Mouse (Mus musculus): ENCODE results near the gene Ifrd2. TPM values are rescaled to one million over a fixed set of nuclear protein-coding genes. Genes with fewer than 3 reads are reported as not detected.
"Not testable (repeated sequence)": the region's sequence is repeated elsewhere in the genome, so short reads cannot be mapped to it uniquely, and the experiment has no call there.

The Ifrd2 gene
- total and polyA plus RNA-seq, 2 experiments, result 21.5 to 54.6 TPM

DNA sequence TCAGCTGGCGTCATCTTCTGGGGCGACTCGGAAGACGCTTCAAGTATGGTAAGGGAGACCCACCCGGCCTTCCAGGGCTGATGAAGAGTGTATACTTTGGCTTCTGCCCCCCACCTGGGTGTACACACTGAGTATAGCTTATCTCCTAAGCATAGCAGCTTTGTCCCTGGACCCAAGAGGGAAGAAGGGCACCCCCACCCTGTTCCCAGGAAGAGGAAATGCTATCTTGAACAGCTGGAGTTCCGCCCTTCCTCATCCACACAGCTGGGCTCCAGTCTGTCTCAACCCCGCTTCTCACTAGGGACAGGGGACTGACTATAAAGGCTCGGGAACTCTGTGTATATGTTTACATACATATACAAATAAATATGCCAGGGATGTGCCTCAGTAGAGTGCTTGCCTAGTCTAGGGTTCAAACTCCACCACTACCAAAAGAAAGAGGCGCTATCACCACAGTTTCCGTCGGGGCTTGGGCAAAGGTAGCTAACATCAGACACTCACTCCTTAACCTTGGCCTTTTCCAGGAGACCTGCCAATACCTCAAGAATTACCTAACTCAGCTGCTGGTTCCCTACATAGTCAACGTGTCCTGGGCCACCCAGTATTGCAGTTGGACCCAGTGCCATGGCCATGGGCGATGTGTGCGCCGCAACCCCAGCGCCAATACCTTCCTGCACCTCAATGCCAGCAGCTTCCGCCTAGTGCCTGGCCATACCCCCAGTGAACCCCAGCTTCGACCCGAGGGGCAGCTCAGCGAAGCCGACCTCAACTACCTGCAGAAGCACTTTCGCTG lies 15.7 kb upstream of the Ifrd2 start:
- Histone ChIP-seq H3K27ac (replicated peaks; ENCODE audit: insufficient read depth, low read depth, low read length) (peak overlapping the region; percentile 94), H3K36me3 (ENCODE audit: control insufficient read depth, insufficient read depth, low read length) (peaks cover 7% of the 10 kb centered on the region), H3K4me1 (ENCODE audit: control insufficient read depth, insufficient read depth, low read length) (peaks cover 35% of the 10 kb centered on the region), H3K27me3 (ENCODE audit: control insufficient read depth, insufficient read depth, low read length) (no peaks in the 10 kb centered on the region), H3K9ac (ENCODE audit: low read depth, low read length) (peak overlapping the region; percentile 82), H3K79me2 (ENCODE audit: control insufficient read depth, insufficient read depth, low read length) (peaks cover 24% of the 10 kb centered on the region; the same call in 1 of the 2 replicates), H3K4me3 (ENCODE audit: insufficient read depth, low read depth, low read length) (peak overlapping the region; percentile 83)
- peak; percentile 59 for DNase-seq (ENCODE audit: extremely low read depth, low read depth, low spot score)
- no peak for TF ChIP-seq POLR2A (IDR thresholded peaks at IDR 0.05; ENCODE audit: extremely low read depth, insufficient read depth, low read length)
- no peak for TF ChIP-seq CTCF (IDR thresholded peaks at IDR 0.05; ENCODE audit: low read depth, low read length)
- 68% methylated on average over 22 of the region's 22 CpGs for WGBS

DNA sequence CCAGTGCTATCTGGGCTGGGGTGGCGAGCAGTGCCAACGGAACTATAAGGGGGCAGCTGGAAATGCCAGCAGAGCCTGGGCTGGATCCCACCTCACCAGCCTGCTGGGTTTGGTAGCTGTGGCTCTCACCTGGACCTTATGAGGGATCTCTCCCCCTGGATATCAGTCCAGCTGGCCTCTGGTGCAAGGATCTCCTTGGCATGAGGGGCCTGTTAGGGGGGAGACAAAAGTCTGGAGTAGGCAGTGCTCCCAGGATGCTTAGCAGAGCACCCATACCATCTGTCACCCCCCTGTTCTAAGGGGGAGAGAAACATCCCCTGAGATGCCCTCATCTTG lies 15.1 kb upstream of the Ifrd2 start:
- Histone ChIP-seq H3K79me2 (ENCODE audit: control insufficient read depth, insufficient read depth, low read length) (peaks cover 27% of the 10 kb centered on the region; the same call in 1 of the 2 replicates), H3K36me3 (ENCODE audit: control insufficient read depth, insufficient read depth, low read length) (peaks cover 7% of the 10 kb centered on the region), H3K4me1 (ENCODE audit: control insufficient read depth, insufficient read depth, low read length) (peaks cover 33% of the 10 kb centered on the region), H3K27me3 (ENCODE audit: control insufficient read depth, insufficient read depth, low read length) (no peaks in the 10 kb centered on the region), H3K4me3 (ENCODE audit: insufficient read depth, low read depth, low read length) (no peak overlapping the region), H3K27ac (replicated peaks; ENCODE audit: insufficient read depth, low read depth, low read length) (0 out of 2 replicates have a peak overlapping the region, but pooled peaks have one; percentile 7), H3K9ac (ENCODE audit: low read depth, low read length) (no peak overlapping the region)
- no peak for TF ChIP-seq CTCF (IDR thresholded peaks at IDR 0.05; ENCODE audit: low read depth, low read length)
- TF ChIP-seq POLR2A (IDR thresholded peaks at IDR 0.05; ENCODE audit: extremely low read depth, insufficient read depth, low read length), result no peak
- 98% methylated on average over 2 of the region's 2 CpGs for WGBS
- no peak for DNase-seq (ENCODE audit: extremely low read depth, low read depth, low spot score)

GRCm38 (mm10) chr9:107573774-107574173 lies 13.7 kb upstream of the Ifrd2 start:
- not testable (repeated sequence) for DNase-seq (ENCODE audit: extremely low read depth, low read depth, low spot score); H3K27ac ChIP-seq (replicated peaks; ENCODE audit: insufficient read depth, low read depth, low read length); H3K9ac ChIP-seq (ENCODE audit: low read depth, low read length); H3K27me3 ChIP-seq (ENCODE audit: control insufficient read depth, insufficient read depth, low read length); H3K36me3 ChIP-seq (ENCODE audit: control insufficient read depth, insufficient read depth, low read length); H3K4me3 ChIP-seq (ENCODE audit: insufficient read depth, low read depth, low read length)
- 91% methylated on average over 6 of the region's 6 CpGs for WGBS
- Histone ChIP-seq H3K4me1 (ENCODE audit: control insufficient read depth, insufficient read depth, low read length) (peaks cover 32% of the 10 kb centered on the region), H3K79me2 (ENCODE audit: control insufficient read depth, insufficient read depth, low read length) (peaks cover 38% of the 10 kb centered on the region; the same call in 1 of the 2 replicates)

DNA sequence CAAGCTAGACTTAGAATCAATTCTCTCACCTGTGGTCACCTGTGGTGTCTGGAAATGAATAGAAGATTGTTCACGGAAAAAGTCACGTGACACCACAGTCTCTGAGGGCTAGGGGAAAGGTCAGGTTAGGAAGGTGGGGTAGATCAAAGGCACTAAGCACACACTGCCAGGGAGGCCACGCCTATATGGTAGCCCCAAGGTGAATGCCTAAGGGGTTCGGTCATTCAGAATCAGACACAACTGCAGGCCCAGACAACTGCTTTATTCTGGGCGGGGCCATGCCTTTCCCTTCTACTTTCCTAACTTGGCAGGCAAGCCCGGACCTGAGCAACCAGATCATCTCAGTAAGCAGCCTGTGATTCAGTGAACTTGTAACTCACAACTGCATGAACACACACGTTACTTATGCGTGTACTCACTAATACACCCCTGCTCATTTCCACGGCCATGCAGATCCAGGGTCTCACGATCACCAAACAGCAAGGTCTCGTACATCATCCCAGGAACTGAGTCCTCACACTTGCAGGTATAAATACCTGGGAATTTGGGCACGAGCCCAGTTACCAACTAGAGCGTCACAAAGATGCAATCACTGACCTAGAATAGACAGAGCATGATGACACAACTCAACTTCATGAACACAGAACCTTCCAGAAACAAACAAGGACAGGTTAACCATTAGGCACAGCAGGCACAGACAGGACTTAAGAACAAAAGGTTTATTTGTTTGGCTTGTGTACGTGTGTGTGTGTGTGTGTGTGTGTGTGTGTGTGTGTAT lies 11.7 kb upstream of the Ifrd2 start:
- Histone ChIP-seq H3K4me1 (ENCODE audit: control insufficient read depth, insufficient read depth, low read length) (peaks cover 33% of the 10 kb centered on the region), H3K27ac (replicated peaks; ENCODE audit: insufficient read depth, low read depth, low read length) (peak overlapping the region; percentile 96), H3K4me3 (ENCODE audit: insufficient read depth, low read depth, low read length) (no peak overlapping the region), H3K27me3 (ENCODE audit: control insufficient read depth, insufficient read depth, low read length) (no peaks in the 10 kb centered on the region), H3K79me2 (ENCODE audit: control insufficient read depth, insufficient read depth, low read length) (peaks cover 22% of the 10 kb centered on the region; the same call in 1 of the 2 replicates), H3K9ac (ENCODE audit: low read depth, low read length) (peak overlapping the region; percentile 16; the same call in 1 of the 2 replicates), H3K36me3 (ENCODE audit: control insufficient read depth, insufficient read depth, low read length) (peaks cover 9% of the 10 kb centered on the region)
- WGBS, result 23% methylated on average over 14 of the region's 14 CpGs
- peak; percentile 94 for DNase-seq (ENCODE audit: extremely low read depth, low read depth, low spot score)
- no peak for TF ChIP-seq POLR2A (IDR thresholded peaks at IDR 0.05; ENCODE audit: extremely low read depth, insufficient read depth, low read length)
- no peak for TF ChIP-seq CTCF (IDR thresholded peaks at IDR 0.05; ENCODE audit: low read depth, low read length)

DNA sequence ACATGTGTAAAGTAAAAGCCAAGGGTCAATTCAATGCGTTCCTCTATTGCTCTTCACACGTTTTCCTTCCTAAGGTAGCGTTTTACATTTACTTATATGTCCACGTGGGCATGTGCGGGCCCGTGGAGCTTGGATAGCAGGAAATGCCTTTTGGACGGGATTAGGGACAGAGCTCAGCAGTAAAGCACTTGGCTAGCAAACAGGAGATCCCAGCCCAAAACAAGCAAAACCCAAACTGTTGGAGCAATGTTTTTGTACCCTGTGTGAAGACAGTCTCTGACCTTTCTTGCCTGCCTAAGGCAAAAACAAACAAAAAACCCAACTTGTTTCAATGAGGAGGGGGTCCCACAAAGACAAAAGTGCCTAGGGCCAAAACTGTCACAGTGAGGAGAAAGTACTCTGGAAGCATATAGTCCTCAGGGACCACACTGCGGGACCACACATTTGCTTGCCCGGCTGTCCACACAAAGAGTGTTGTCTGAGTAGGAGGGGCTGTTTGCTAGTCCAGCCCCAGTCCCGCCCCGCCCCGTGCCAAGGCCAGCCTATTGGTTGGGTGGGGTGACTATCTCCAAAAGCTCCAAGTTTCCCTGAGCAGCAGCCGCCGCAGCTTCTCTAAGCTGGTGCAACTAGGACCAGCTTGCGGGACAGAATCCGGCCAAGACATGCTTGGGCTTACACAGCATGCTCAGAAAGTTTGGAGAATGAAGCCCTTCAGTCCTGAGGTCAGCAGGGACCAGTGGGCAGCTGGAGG lies 10.9 kb upstream of the Ifrd2 start, which contains the start of gene Hyal1:
Hyal1 (plus strand) TSS at position 571 of the 751 bp plus-strand sequence.
- peak within 1 kb of the TSS; percentile 91 for H3K4me3 ChIP-seq (ENCODE audit: insufficient read depth, low read depth, low read length)
- H3K27me3 ChIP-seq (ENCODE audit: control insufficient read depth, insufficient read depth, low read length), result no peaks in the 10 kb centered on the region
- peaks cover 25% of the 10 kb centered on the region for H3K4me1 ChIP-seq (ENCODE audit: control insufficient read depth, insufficient read depth, low read length)
- H3K36me3 ChIP-seq (ENCODE audit: control insufficient read depth, insufficient read depth, low read length), result peaks cover 9% of the 10 kb centered on the region
- peak within 1 kb of the TSS; percentile 97 for H3K27ac ChIP-seq (replicated peaks; ENCODE audit: insufficient read depth, low read depth, low read length)
- H3K9ac ChIP-seq (ENCODE audit: low read depth, low read length), result peak within 1 kb of the TSS; percentile 91
- WGBS, result 6% methylated on average over 16 of the region's 16 CpGs
- peaks cover 19% of the 10 kb centered on the region; the same call in 1 of the 2 replicates for H3K79me2 ChIP-seq (ENCODE audit: control insufficient read depth, insufficient read depth, low read length)
- peak; percentile 97 for DNase-seq (ENCODE audit: extremely low read depth, low read depth, low spot score)
- peak; percentile 94 for TF ChIP-seq POLR2A (IDR thresholded peaks at IDR 0.05; ENCODE audit: extremely low read depth, insufficient read depth, low read length)
- TF ChIP-seq CTCF (IDR thresholded peaks at IDR 0.05; ENCODE audit: low read depth, low read length), result no peak

Measured in liver, adult 2 months (tissue).